Mouse (Mus musculus): ENCODE measurements around the gene Tnik. TPM values are rescaled to one million over a fixed set of nuclear protein-coding genes. Genes with fewer than 3 reads are reported as not detected.

The Tnik gene
- total RNA-seq, 1 experiment from 2014 or later, result 25.3 TPM

- no peak for DNase-seq
Measured at GRCm38 (mm10) chr3:28264841-28265150, 1.8 kb downstream of the Tnik start.

GRCm38 (mm10) chr3:28265183-28265582, 2.2 kb downstream of the Tnik start:
- DNase-seq, result no peak

- DNase-seq, result no peak
Measured at GRCm38 (mm10) chr3:28265656-28266055, 2.6 kb downstream of the Tnik start.

GRCm38 (mm10) chr3:28267211-28267610, 4.2 kb downstream of the Tnik start:
- DNase-seq, result no peak

- DNase-seq, result no peak
Measured at GRCm38 (mm10) chr3:28269716-28270115, 6.7 kb downstream of the Tnik start.

- DNase-seq, result no peak
Measured at GRCm38 (mm10) chr3:28271884-28272283, 8.9 kb downstream of the Tnik start.

- DNase-seq, result no peak
Measured at GRCm38 (mm10) chr3:28274763-28275162, 11.7 kb downstream of the Tnik start.

GRCm38 (mm10) chr3:28289693-28290092, 26.7 kb downstream of the Tnik start:
- DNase-seq, result no peak

- no peak for DNase-seq
Measured at GRCm38 (mm10) chr3:28301378-28301777, 38.4 kb downstream of the Tnik start.

GRCm38 (mm10) chr3:28303915-28304314, 40.9 kb downstream of the Tnik start:
- DNase-seq, result no peak

- DNase-seq, result no peak
Measured at GRCm38 (mm10) chr3:28306852-28307251, 43.8 kb downstream of the Tnik start.

- DNase-seq, result no peak
Measured at GRCm38 (mm10) chr3:28314438-28314837, 51.4 kb downstream of the Tnik start.

GRCm38 (mm10) chr3:28317339-28317738, 54.3 kb downstream of the Tnik start:
- no peak for DNase-seq

- DNase-seq, result no peak
Measured at GRCm38 (mm10) chr3:28321635-28322034, 58.6 kb downstream of the Tnik start.

- no peak for DNase-seq
Measured at GRCm38 (mm10) chr3:28325613-28326233, 62.7 kb downstream of the Tnik start.

- DNase-seq, result no peak
Measured at GRCm38 (mm10) chr3:28332316-28332715, 69.3 kb downstream of the Tnik start.

- no peak for DNase-seq
Measured at GRCm38 (mm10) chr3:28333869-28334268, 70.9 kb downstream of the Tnik start.

- no peak for DNase-seq
Measured at GRCm38 (mm10) chr3:28334547-28334946, 71.5 kb downstream of the Tnik start.

GRCm38 (mm10) chr3:28340071-28340470, 77.1 kb downstream of the Tnik start:
- no peak for DNase-seq

GRCm38 (mm10) chr3:28343204-28343603, 80.2 kb downstream of the Tnik start:
- no peak for DNase-seq

- DNase-seq, result no peak
Measured at GRCm38 (mm10) chr3:28343661-28344060, 80.6 kb downstream of the Tnik start.

- no peak for DNase-seq
Measured at GRCm38 (mm10) chr3:28345446-28345845, 82.4 kb downstream of the Tnik start.

- no peak for DNase-seq
Measured at GRCm38 (mm10) chr3:28345961-28346360, 82.9 kb downstream of the Tnik start.

- no peak for DNase-seq
Measured at GRCm38 (mm10) chr3:28346476-28346875, 83.5 kb downstream of the Tnik start.

- no peak for DNase-seq
Measured at GRCm38 (mm10) chr3:28348746-28349145, 85.7 kb downstream of the Tnik start.
